Mouse (Mus musculus) urinary bladder, postnatal 10 days (tissue): ENCODE data around the gene Dgkb.

Source experiments
- DNase-seq: peaks from one replicate; pipeline ENCODE4 v3.0.0; 2022; ENCODE audit warnings: low spot score

The Dgkb gene

GRCm38 (mm10) chr12:37817426-37817825 is at the start of gene Dgkb:
Dgkb (plus strand) TSS chr12:37817726.
- no peak for DNase-seq

- no peak for DNase-seq
Observed at GRCm38 (mm10) chr12:37769844-37770243, 47.7 kb upstream of the Dgkb start.

- no peak for DNase-seq
Observed at GRCm38 (mm10) chr12:37773681-37774357, 43.7 kb upstream of the Dgkb start.

- DNase-seq = no peak
Observed at GRCm38 (mm10) chr12:37774591-37774990, 42.9 kb upstream of the Dgkb start.

GRCm38 (mm10) chr12:37796265-37796928 is 21.1 kb upstream of the Dgkb start:
- no peak for DNase-seq

GRCm38 (mm10) chr12:37814122-37814521 is 3.4 kb upstream of the Dgkb start:
- DNase-seq = no peak

- DNase-seq = no peak
Observed at GRCm38 (mm10) chr12:37821052-37821810, 3.7 kb downstream of the Dgkb start.

- DNase-seq = no peak
Observed at GRCm38 (mm10) chr12:37880042-37881017, 62.8 kb downstream of the Dgkb start.

GRCm38 (mm10) chr12:37881376-37881775 is 63.9 kb downstream of the Dgkb start:
- DNase-seq = no peak

GRCm38 (mm10) chr12:37882796-37883195 is 65.3 kb downstream of the Dgkb start:
- no peak for DNase-seq

- DNase-seq = no peak
Observed at GRCm38 (mm10) chr12:37883781-37884180, 66.3 kb downstream of the Dgkb start.

- no peak for DNase-seq
Observed at GRCm38 (mm10) chr12:37888591-37888990, 71.1 kb downstream of the Dgkb start.

- DNase-seq = no peak
Observed at GRCm38 (mm10) chr12:37889431-37889830, 71.9 kb downstream of the Dgkb start.

- no peak for DNase-seq
Observed at GRCm38 (mm10) chr12:37891336-37891735, 73.8 kb downstream of the Dgkb start.

GRCm38 (mm10) chr12:37942163-37942562 is 124.6 kb downstream of the Dgkb start:
- no peak for DNase-seq

GRCm38 (mm10) chr12:37956193-37956592 is 138.7 kb downstream of the Dgkb start:
- no peak for DNase-seq

- no peak for DNase-seq
Observed at GRCm38 (mm10) chr12:37971482-37971881, 154.0 kb downstream of the Dgkb start.

- DNase-seq = no peak
Observed at GRCm38 (mm10) chr12:37978498-37979187, 161.1 kb downstream of the Dgkb start.

GRCm38 (mm10) chr12:37985352-37985751 is 167.8 kb downstream of the Dgkb start:
- no peak for DNase-seq

- no peak for DNase-seq
Observed at GRCm38 (mm10) chr12:37988066-37988591, 170.6 kb downstream of the Dgkb start.

GRCm38 (mm10) chr12:37993221-37993620 is 175.7 kb downstream of the Dgkb start:
- DNase-seq = no peak
